Mouse (Mus musculus) thymus, adult 2 months (tissue): ENCODE results near the gene Pak1. TPM values are rescaled to one million over a fixed set of nuclear protein-coding genes. Genes with fewer than 3 reads are reported as not detected.

Experiments
- DNase-seq: peaks from one replicate; pipeline ENCODE4 v3.0.0; 2021
- H3K27ac ChIP-seq: fragments of 200-500 bp; 2 replicates; pipeline ENCODE4 v1.5.1; 2012; ENCODE audit warnings: low read length, control low read depth; ENCODE audit not compliant: control insufficient read depth, insufficient read depth
- H3K27me3 ChIP-seq: fragments of 200-500 bp; 2 replicates; pipeline ENCODE4 v1.6.1; 2012; ENCODE audit warnings: mild to moderate bottlenecking, low read length, moderate library complexity, mixed read lengths; ENCODE audit not compliant: control insufficient read depth, insufficient read depth
- H3K36me3 ChIP-seq: fragments of 200-500 bp; 2 replicates; pipeline ENCODE4 v1.6.1; 2012; ENCODE audit warnings: mild to moderate bottlenecking, low read length, moderate library complexity; ENCODE audit not compliant: control insufficient read depth, insufficient read depth
- H3K4me1 ChIP-seq: fragments of 200-500 bp; replicated peaks from 2 replicates; pipeline ENCODE4 v1.6.1; 2012; ENCODE audit warnings: low read length; ENCODE audit not compliant: control insufficient read depth, insufficient read depth
- H3K4me3 ChIP-seq: fragments of 200-500 bp; 2 replicates; pipeline ENCODE4 v1.5.1; 2012; ENCODE audit warnings: mild to moderate bottlenecking, low read length, control low read depth, moderate library complexity; ENCODE audit not compliant: control insufficient read depth, insufficient read depth
- CTCF ChIP-seq: fragments of 200-500 bp; IDR thresholded peaks from 2 replicates; pipeline ENCODE4 v1.5.1; 2012; ENCODE audit warnings: mild to moderate bottlenecking, control low read depth, low read length, moderate library complexity, borderline replicate concordance; ENCODE audit not compliant: control insufficient read depth, poor library complexity, insufficient read depth; ENCODE audit errors: extremely low read depth
- POLR2A ChIP-seq: fragments of 200-500 bp; IDR thresholded peaks from 2 replicates; pipeline ENCODE4 v1.6.1; 2012; ENCODE audit warnings: mild to moderate bottlenecking, low read length, control low read depth, moderate library complexity; ENCODE audit not compliant: control insufficient read depth, poor library complexity, insufficient read depth; ENCODE audit errors: extremely low read depth
- WGBS: fragments of 180-500 bp; shearing (Covaris S2); methylation state at CpG from one replicate; pipeline ENCODE4 v1.1.7; 2018; 5-methylcytosine and 5-hydroxymethylcytosine counted together
- polyA plus RNA-seq: library from polyadenylated mRNA; depleted of rRNA; stranded (reverse); fragments of >200 nt; gene quantifications from 2 replicates; pipeline ENCODE4 v1.2.3, GENCODE M21; 2012; rRNA removed

The Pak1 gene
- polyA plus RNA-seq, 1 experiment: 11.8 TPM

DNA sequence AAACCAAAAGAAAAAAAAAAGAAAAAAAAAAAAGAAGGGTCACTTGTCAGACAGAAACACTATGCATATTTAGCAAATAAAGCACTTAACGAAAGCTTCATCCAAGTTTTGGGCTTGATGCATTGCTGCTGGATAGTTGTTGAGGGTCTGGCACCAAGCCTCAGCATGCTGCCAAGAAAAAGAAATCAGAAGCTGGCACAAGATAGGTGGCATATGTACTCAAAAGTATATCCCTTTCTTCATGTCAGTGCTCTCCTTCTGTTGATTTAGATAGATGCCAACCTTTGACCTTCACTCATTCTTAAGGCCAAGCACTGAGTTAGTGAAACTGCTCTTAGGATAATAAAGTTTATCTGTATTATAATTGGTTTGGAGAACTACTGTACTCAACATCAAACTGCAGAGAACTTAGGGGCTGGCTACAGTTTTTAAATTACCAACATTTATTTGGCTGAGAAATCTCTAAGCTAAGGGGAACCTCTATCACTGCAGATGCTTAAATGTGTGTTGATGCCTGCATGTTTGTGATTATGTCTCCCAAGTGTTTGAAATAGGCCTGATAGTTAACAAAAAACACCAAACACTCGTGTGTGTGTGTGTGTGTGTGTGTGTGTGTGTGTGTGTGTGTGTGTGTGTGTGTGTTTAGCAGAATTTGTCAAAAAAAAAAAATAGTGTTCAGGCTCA lies 126.6 kb downstream of the Pak1 start:
- no peak overlapping the region for H3K4me3 ChIP-seq
- H3K27me3 ChIP-seq: no peaks in the 10 kb centered on the region
- WGBS: 81% methylated on average over 2 of the region's 2 CpGs
- no peak for TF ChIP-seq CTCF
- TF ChIP-seq POLR2A: no peak
- no peaks in the 10 kb centered on the region for H3K36me3 ChIP-seq
- no peaks in the 10 kb centered on the region for H3K4me1 ChIP-seq
- no peak for DNase-seq
- H3K27ac ChIP-seq: no peak overlapping the region

- 90% methylated on average over 12 of the region's 12 CpGs for WGBS
- H3K4me3 ChIP-seq: no peak within 1 kb of the TSS
- no peak for DNase-seq
- no peak within 1 kb of the TSS for H3K27ac ChIP-seq
- H3K4me1 ChIP-seq: no peaks in the 10 kb centered on the region
- H3K27me3 ChIP-seq: no peaks in the 10 kb centered on the region
- no peak for TF ChIP-seq CTCF
- TF ChIP-seq POLR2A: no peak
- no peaks in the 10 kb centered on the region for H3K36me3 ChIP-seq
Observed at GRCm38 (mm10) chr7:97919742-97920141, 131.4 kb downstream of the Pak1 start, which contains the start of gene Gdpd4. Gene Gdpd4 (plus strand): TSS chr7:97919955.

DNA sequence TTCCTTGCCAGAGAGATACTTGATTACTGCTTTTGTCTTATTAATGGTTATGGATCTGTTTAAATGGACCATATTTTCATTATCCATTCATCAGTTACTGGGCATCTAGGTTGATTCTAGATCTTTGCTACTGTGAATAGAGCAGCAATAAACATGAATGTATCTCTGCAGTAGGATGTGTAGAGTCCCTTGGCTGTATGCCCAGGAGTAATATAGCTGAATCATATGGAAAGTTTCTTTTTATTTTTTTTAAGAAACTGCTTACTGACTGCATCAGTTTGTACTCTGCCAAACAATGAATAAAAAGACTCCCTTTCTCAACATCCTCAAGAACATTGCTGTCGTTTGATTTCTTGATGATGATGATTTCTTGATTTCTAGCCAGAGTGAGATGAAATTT lies 137.5 kb downstream of the Pak1 start:
- Histone ChIP-seq H3K4me1 (no peaks in the 10 kb centered on the region), H3K4me3 (no peak overlapping the region), H3K27ac (no peak overlapping the region), H3K36me3 (no peaks in the 10 kb centered on the region), H3K27me3 (no peaks in the 10 kb centered on the region)
- TF ChIP-seq POLR2A (no peak), CTCF (no peak)
- 81% methylated on average over 1 of the region's 1 CpGs for WGBS
- DNase-seq: no peak

- Histone ChIP-seq H3K36me3 (no peaks in the 10 kb centered on the region), H3K4me1 (no peaks in the 10 kb centered on the region), H3K27me3 (no peaks in the 10 kb centered on the region), H3K27ac (no peak overlapping the region), H3K4me3 (no peak overlapping the region)
- no peak for TF ChIP-seq CTCF
- TF ChIP-seq POLR2A: no peak
- DNase-seq: no peak
- 96% methylated on average over 5 of the region's 5 CpGs for WGBS
Observed at GRCm38 (mm10) chr7:97926978-97927377, 138.6 kb downstream of the Pak1 start.

DNA sequence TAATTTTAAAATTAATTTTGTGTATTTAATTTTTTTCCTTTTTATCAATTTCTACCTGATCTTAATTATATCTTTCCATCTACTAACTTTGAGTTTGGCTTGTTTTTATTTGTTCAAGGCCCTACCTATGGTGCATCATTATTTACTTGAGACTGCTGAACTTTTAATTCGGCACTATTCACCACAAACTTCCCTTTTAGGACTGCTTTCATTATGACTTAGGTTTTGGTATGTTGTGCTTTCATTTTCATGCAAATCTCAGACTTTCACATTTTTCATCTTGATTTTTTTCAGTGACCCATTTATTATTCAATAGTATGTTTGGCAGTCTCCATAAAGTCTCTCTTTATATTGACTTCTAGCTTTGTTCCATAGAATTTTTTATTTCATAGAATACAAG lies 156.1 kb downstream of the Pak1 start:
- Histone ChIP-seq H3K4me1 (no peaks in the 10 kb centered on the region), H3K36me3 (no peaks in the 10 kb centered on the region), H3K27me3 (no peaks in the 10 kb centered on the region), H3K4me3 (no peak overlapping the region), H3K27ac (no peak overlapping the region)
- DNase-seq: no peak
- TF ChIP-seq POLR2A (no peak), CTCF (no peak)
- WGBS: 5% methylated on average over 1 of the region's 1 CpGs

Other genes starting within 250 kb of the Pak1 start
- gene Aamdc, start 209.0 kb upstream of the Pak1 start, polyA plus RNA-seq: 17.8 and 20.0 TPM in 2 replicates
- gene Rsf1, start 208.7 kb upstream of the Pak1 start, polyA plus RNA-seq: 4.6 and 5.8 TPM in 2 replicates
- gene Clns1a, start 91.9 kb upstream of the Pak1 start, polyA plus RNA-seq: 60.8 and 63.3 TPM in 2 replicates
- 277 and 395 TPM in 2 replicates for gene Aqp11, start 50.3 kb upstream of the Pak1 start, polyA plus RNA-seq
- gene Gdpd4, start 131.4 kb downstream of the Pak1 start, polyA plus RNA-seq: not detected in 2 replicates